Mouse (Mus musculus): ENCODE measurements at regions not wholly inside any gene's neighbourhood (a gene's known extent, or its start where the extent isn't known, plus 50 kb on each side); places are given as distances from the start of the nearest gene placed in this dataset.

DNA sequence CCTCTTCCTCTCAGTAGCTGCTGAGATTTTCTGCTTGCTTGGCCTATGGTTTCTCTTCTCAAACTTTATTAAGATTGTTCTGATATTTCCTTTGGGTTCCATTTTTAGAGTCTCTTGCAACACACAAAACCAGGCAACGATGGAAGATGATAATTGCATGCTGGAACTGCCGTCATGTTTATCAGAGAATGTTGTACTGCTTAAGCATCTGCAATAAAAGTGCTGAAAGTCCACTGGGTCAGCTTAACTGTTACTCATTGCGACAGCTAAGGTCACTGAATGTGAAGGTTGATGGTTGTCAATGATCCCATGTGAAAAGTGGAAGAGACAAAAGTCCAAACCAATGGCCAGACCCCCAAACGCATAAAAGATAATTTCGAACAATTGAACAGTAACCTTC, 346.4 kb downstream of the Etnk1 start:
- no peak for TF ChIP-seq CTCF (IDR thresholded peaks at IDR 0.05; ENCODE audit: low read depth)
- no peak for TF ChIP-seq EP300 (IDR thresholded peaks at IDR 0.05; ENCODE audit: low read depth)

Data from liver, postnatal 0 days (tissue).